Mouse (Mus musculus) heart, adult 2 months (tissue): Measurements from ENCODE around the gene Hist1h2bb.

Experiments
- CTCF ChIP-seq: fragments of 200-600 bp; IDR thresholded peaks from 2 replicates; pipeline ENCODE4 v1.8.1; 2022; ENCODE audit warnings: antibody characterized with exemption, mild to moderate bottlenecking, moderate library complexity
- EP300 ChIP-seq: fragments of 200-500 bp; IDR thresholded peaks from 2 replicates; pipeline ENCODE4 v1.6.1; 2011; ENCODE audit warnings: low read depth, low read length, control low read depth; ENCODE audit not compliant: insufficient read depth
- POLR2A ChIP-seq: fragments of 200-500 bp; IDR thresholded peaks from 2 replicates; pipeline ENCODE4 v1.6.1; 2011; ENCODE audit warnings: mild to moderate bottlenecking, low read depth, low read length, control low read depth; ENCODE audit not compliant: insufficient read depth

DNA sequence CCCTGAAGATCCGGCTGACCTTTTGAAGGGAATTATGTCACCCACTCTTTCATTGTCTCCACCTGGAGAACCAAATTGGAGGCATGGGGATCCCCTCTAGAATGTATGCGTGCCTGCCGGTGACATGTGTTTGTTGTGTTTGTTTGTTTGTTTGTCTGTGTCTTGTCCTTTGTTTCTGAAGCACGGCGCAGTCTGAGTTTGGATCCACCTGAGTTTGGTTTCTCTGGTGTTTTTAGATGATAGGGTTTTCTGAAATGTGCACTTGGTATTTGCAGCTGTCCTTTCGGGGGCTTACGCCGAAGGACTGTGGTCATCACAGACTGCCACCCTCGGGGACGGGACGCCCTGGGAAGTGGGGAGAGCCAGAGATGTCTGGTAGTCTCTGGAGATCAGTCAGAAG, 29.4 kb upstream of the Hist1h2bb start:
- no peak for TF ChIP-seq POLR2A
- TF ChIP-seq CTCF, result no peak
- TF ChIP-seq EP300, result no peak
